25 mouse cellular contexts compared by ENCODE assay signal in genomic region chr12:91264828-91265355, GRCm38 (mm10).
DNase-seq lines count a peak whose midpoint lies in the region; ATAC-seq and TF ChIP-seq lines count a peak whose summit lies in the region.
"Had no signal": no experiment of that assay in that cellular context is flagged by ENCODE, and none has a peak within 500 bp of the region (broad histone marks: within the 10 kb centered on the region; RNA-seq: fewer than 3 reads in every experiment).

No protein-coding gene starts in this region.

- peaks cover 5% of the 10 kb centered on the region; the same call in 1 of the 2 replicates for H3K36me3 ChIP-seq in forebrain, embryonic 13.5 days (ENCODE audit: poor library complexity, severe bottlenecking)
- H3K36me3 ChIP-seq in forebrain, embryonic 10.5 days (replicated peaks) = peaks cover 9% of the 10 kb centered on the region
- H3K36me3 ChIP-seq in hindbrain, embryonic 13.5 days = no peaks in the 10 kb centered on the region
- no peaks in the 10 kb centered on the region for H3K36me3 ChIP-seq in hindbrain, postnatal 0 days (ENCODE audit: insufficient read depth, low read length)
- no peaks in the 10 kb centered on the region for H3K36me3 ChIP-seq in neural tube, embryonic 11.5 days (ENCODE audit: control insufficient read depth, insufficient read depth, low read length)
- no peaks in the 10 kb centered on the region for H3K36me3 ChIP-seq in neural tube, embryonic 15.5 days
- no peaks in the 10 kb centered on the region for H3K36me3 ChIP-seq in neural tube, embryonic 13.5 days
- peaks cover 4% of the 10 kb centered on the region for H3K36me3 ChIP-seq in thymus, adult 2 months (ENCODE audit: control insufficient read depth, insufficient read depth, low read length)
- H3K36me3 ChIP-seq: embryonic facial prominence, embryonic 13.5 days had no signal

- H3K9ac ChIP-seq in forebrain, embryonic 13.5 days = no peak overlapping the region
- no peak overlapping the region for H3K9ac ChIP-seq in hindbrain, embryonic 13.5 days
- H3K9ac ChIP-seq in hindbrain, postnatal 0 days (replicated peaks; ENCODE audit: low read length) = no peak overlapping the region
- H3K9ac ChIP-seq in neural tube, embryonic 11.5 days (ENCODE audit: low read length) = no peak overlapping the region
- no peak overlapping the region for H3K9ac ChIP-seq in neural tube, embryonic 15.5 days (replicated peaks)
- no peak overlapping the region for H3K9ac ChIP-seq in neural tube, embryonic 13.5 days
- H3K9ac ChIP-seq: embryonic facial prominence, embryonic 13.5 days; limb, embryonic 15.5 days; liver, embryonic 13.5 days had no signal

- 37% methylated on average over 3 of the region's 3 CpGs for WGBS in forebrain, embryonic 13.5 days
- WGBS in forebrain, embryonic 10.5 days = 80% methylated on average over 3 of the region's 3 CpGs
- 64% methylated on average over 3 of the region's 3 CpGs for WGBS in hindbrain, embryonic 13.5 days
- 43% methylated on average over 3 of the region's 3 CpGs for WGBS in hindbrain, postnatal 0 days
- 79% methylated on average over 3 of the region's 3 CpGs for WGBS in neural tube, embryonic 11.5 days
- 41% methylated on average over 3 of the region's 3 CpGs for WGBS in neural tube, embryonic 15.5 days
- WGBS in neural tube, embryonic 13.5 days = 58% methylated on average over 3 of the region's 3 CpGs
- WGBS in thymus, adult 2 months = over 99% methylated on average over 3 of the region's 3 CpGs

- ATAC-seq in forebrain, embryonic 13.5 days = peak; percentile 48; the same call in 1 of the 2 replicates
- peak; percentile 10; the same call in 1 of the 2 replicates for ATAC-seq in hindbrain, embryonic 13.5 days (ENCODE audit: low FRiP score)
- no peak for ATAC-seq in hindbrain, postnatal 0 days
- 0 out of 2 replicates have a peak, but pooled peaks have one; percentile 27 for ATAC-seq in neural tube, embryonic 11.5 days (ENCODE audit: insufficient read depth, low FRiP score, low TSS enrichment)
- ATAC-seq in neural tube, embryonic 15.5 days (ENCODE audit: low FRiP score) = no peak
- ATAC-seq in neural tube, embryonic 13.5 days (ENCODE audit: low read depth) = peak; percentile 36
- ATAC-seq: CD4-positive, CD25-positive, alpha-beta regulatory T cell, adult 4 months; intestine, postnatal 0 days; lung, postnatal 0 days had no signal

- no peak overlapping the region for H3K4me2 ChIP-seq in forebrain, embryonic 13.5 days
- H3K4me2 ChIP-seq in hindbrain, embryonic 13.5 days = no peak overlapping the region
- H3K4me2 ChIP-seq in hindbrain, postnatal 0 days (ENCODE audit: low read depth, low read length) = no peak overlapping the region
- no peak overlapping the region for H3K4me2 ChIP-seq in neural tube, embryonic 11.5 days (ENCODE audit: low read depth)
- H3K4me2 ChIP-seq in neural tube, embryonic 15.5 days = no peak overlapping the region
- H3K4me2 ChIP-seq in neural tube, embryonic 13.5 days = no peak overlapping the region
- H3K4me2 ChIP-seq: embryonic facial prominence, embryonic 13.5 days; limb, embryonic 15.5 days; liver, embryonic 13.5 days had no signal

- no peak overlapping the region for H3K4me3 ChIP-seq in forebrain, embryonic 13.5 days
- no peak overlapping the region for H3K4me3 ChIP-seq in forebrain, embryonic 10.5 days
- H3K4me3 ChIP-seq in hindbrain, embryonic 13.5 days = no peak overlapping the region
- no peak overlapping the region for H3K4me3 ChIP-seq in hindbrain, postnatal 0 days (ENCODE audit: low read length)
- no peak overlapping the region for H3K4me3 ChIP-seq in neural tube, embryonic 11.5 days (ENCODE audit: low read depth, low read length)
- no peak overlapping the region for H3K4me3 ChIP-seq in neural tube, embryonic 15.5 days (replicated peaks)
- H3K4me3 ChIP-seq in neural tube, embryonic 13.5 days = no peak overlapping the region
- no peak overlapping the region for H3K4me3 ChIP-seq in thymus, adult 2 months (ENCODE audit: control insufficient read depth, insufficient read depth, low read length)
- H3K4me3 ChIP-seq: embryonic facial prominence, embryonic 13.5 days; gastrocnemius, adult 2 months; limb, embryonic 10.5 days; limb, embryonic 15.5 days; liver, embryonic 13.5 days; megakaryocyte, embryonic 14.5 days had no signal

- H3K4me1 ChIP-seq in forebrain, embryonic 13.5 days = peaks cover 15% of the 10 kb centered on the region
- H3K4me1 ChIP-seq in forebrain, embryonic 10.5 days = peaks cover 8% of the 10 kb centered on the region; the same call in 1 of the 2 replicates
- peaks cover 11% of the 10 kb centered on the region for H3K4me1 ChIP-seq in hindbrain, embryonic 13.5 days (replicated peaks)
- H3K4me1 ChIP-seq in hindbrain, postnatal 0 days (ENCODE audit: insufficient read depth, low read length) = no peaks in the 10 kb centered on the region
- H3K4me1 ChIP-seq in neural tube, embryonic 11.5 days (ENCODE audit: control insufficient read depth, insufficient read depth, low read length) = no peaks in the 10 kb centered on the region
- H3K4me1 ChIP-seq in neural tube, embryonic 15.5 days = peaks cover 9% of the 10 kb centered on the region
- peaks cover 18% of the 10 kb centered on the region for H3K4me1 ChIP-seq in neural tube, embryonic 13.5 days (replicated peaks)
- H3K4me1 ChIP-seq in thymus, adult 2 months (replicated peaks; ENCODE audit: control insufficient read depth, insufficient read depth, low read length) = no peaks in the 10 kb centered on the region
- H3K4me1 ChIP-seq: limb, embryonic 10.5 days; limb, embryonic 15.5 days; liver, embryonic 13.5 days; megakaryocyte, embryonic 14.5 days had no signal

- no peak for TF ChIP-seq CTCF in hindbrain, postnatal 0 days (IDR thresholded peaks at IDR 0.05; ENCODE audit: low read depth)
- no peak for TF ChIP-seq CTCF in thymus, adult 2 months (IDR thresholded peaks at IDR 0.05; ENCODE audit: borderline replicate concordance, control insufficient read depth, extremely low read depth, insufficient read depth, low read length, poor library complexity)

- TF ChIP-seq POLR2A in thymus, adult 2 months (IDR thresholded peaks at IDR 0.05; ENCODE audit: control insufficient read depth, extremely low read depth, insufficient read depth, low read length, poor library complexity) = no peak

- H3K27me3 ChIP-seq in forebrain, embryonic 13.5 days = no peaks in the 10 kb centered on the region
- H3K27me3 ChIP-seq in forebrain, embryonic 10.5 days (ENCODE audit: poor library complexity, severe bottlenecking) = no peaks in the 10 kb centered on the region
- H3K27me3 ChIP-seq in hindbrain, embryonic 13.5 days = no peaks in the 10 kb centered on the region
- no peaks in the 10 kb centered on the region for H3K27me3 ChIP-seq in hindbrain, postnatal 0 days (ENCODE audit: insufficient read depth, low read length)
- H3K27me3 ChIP-seq in neural tube, embryonic 11.5 days (ENCODE audit: control insufficient read depth, insufficient read depth, low read length) = no peaks in the 10 kb centered on the region
- H3K27me3 ChIP-seq in neural tube, embryonic 15.5 days (replicated peaks) = no peaks in the 10 kb centered on the region
- H3K27me3 ChIP-seq in neural tube, embryonic 13.5 days = no peaks in the 10 kb centered on the region
- no peaks in the 10 kb centered on the region for H3K27me3 ChIP-seq in thymus, adult 2 months (ENCODE audit: control insufficient read depth, insufficient read depth, low read length)
- H3K27me3 ChIP-seq: embryonic facial prominence, embryonic 13.5 days; limb, embryonic 15.5 days; liver, embryonic 13.5 days; megakaryocyte, embryonic 14.5 days had no signal

- no peak for DNase-seq in forebrain, embryonic 10.5 days (ENCODE audit: extremely low spot score, low spot score)
- DNase-seq in hindbrain, postnatal 0 days (ENCODE audit: low spot score) = no peak
- DNase-seq in neural tube, embryonic 11.5 days (ENCODE audit: low spot score) = no peak
- DNase-seq in thymus, adult 2 months = no peak
- DNase-seq: adrenal gland, postnatal 25 days; gastrocnemius, adult 2 months; kidney, adult 9 months; kidney, postnatal 10 days; liver, embryonic 13.5 days; lung, adult 18-20 months; lung, postnatal 4 days; right cerebral cortex, postnatal 25 days; thymus, adult 18-20 months; thymus, postnatal 36 days had no signal

- no peaks in the 10 kb centered on the region for H3K9me3 ChIP-seq in forebrain, embryonic 13.5 days (replicated peaks)
- H3K9me3 ChIP-seq in forebrain, embryonic 10.5 days = no peaks in the 10 kb centered on the region
- H3K9me3 ChIP-seq in hindbrain, embryonic 13.5 days = no peaks in the 10 kb centered on the region
- no peaks in the 10 kb centered on the region for H3K9me3 ChIP-seq in hindbrain, postnatal 0 days (ENCODE audit: low read length)
- H3K9me3 ChIP-seq in neural tube, embryonic 11.5 days (ENCODE audit: control insufficient read depth, low read length) = no peaks in the 10 kb centered on the region
- no peaks in the 10 kb centered on the region for H3K9me3 ChIP-seq in neural tube, embryonic 15.5 days (replicated peaks)
- H3K9me3 ChIP-seq in neural tube, embryonic 13.5 days = no peaks in the 10 kb centered on the region
- H3K9me3 ChIP-seq: embryonic facial prominence, embryonic 13.5 days; limb, embryonic 10.5 days; limb, embryonic 15.5 days; liver, embryonic 13.5 days; megakaryocyte, embryonic 14.5 days had no signal

- peak overlapping the region; percentile 10; the same call in 1 of the 2 replicates for H3K27ac ChIP-seq in forebrain, embryonic 13.5 days
- no peak overlapping the region for H3K27ac ChIP-seq in forebrain, embryonic 10.5 days
- H3K27ac ChIP-seq in hindbrain, embryonic 13.5 days = no peak overlapping the region
- no peak overlapping the region for H3K27ac ChIP-seq in hindbrain, postnatal 0 days
- H3K27ac ChIP-seq in neural tube, embryonic 11.5 days (ENCODE audit: low read depth, low read length) = no peak overlapping the region
- H3K27ac ChIP-seq in neural tube, embryonic 15.5 days (replicated peaks) = no peak overlapping the region
- H3K27ac ChIP-seq in neural tube, embryonic 13.5 days (replicated peaks) = no peak overlapping the region
- no peak overlapping the region for H3K27ac ChIP-seq in thymus, adult 2 months (ENCODE audit: control insufficient read depth, insufficient read depth, low read length)
- H3K27ac ChIP-seq: embryonic facial prominence, embryonic 13.5 days; gastrocnemius, adult 2 months; limb, embryonic 10.5 days; limb, embryonic 15.5 days; liver, embryonic 13.5 days had no signal

Comparison
In these comparisons a context has a peak if more than half of its experiments do, and no peak if none do; other contexts are left out.
1. ATAC-seq: peak in forebrain, embryonic 13.5 days (single experiment), hindbrain, embryonic 13.5 days (single experiment), neural tube, embryonic 11.5 days (single experiment) and neural tube, embryonic 13.5 days (single experiment); none in hindbrain, postnatal 0 days (single experiment) and neural tube, embryonic 15.5 days (single experiment).